8 mouse cellular contexts compared by ENCODE assay signal in genomic region chrX:157490769-157491144, GRCm38 (mm10). TPM values are rescaled to one million over a fixed set of nuclear protein-coding genes. Genes with fewer than 3 reads are reported as not detected.
DNase-seq lines count a peak whose midpoint lies in the region; ATAC-seq and TF ChIP-seq lines count a peak whose summit lies in the region.

No protein-coding gene starts in this region.

- peak overlapping the region; percentile 93 for H3K27ac ChIP-seq in hindbrain, embryonic 15.5 days (replicated peaks)
- no peak overlapping the region for H3K27ac ChIP-seq in liver, postnatal 0 days (ENCODE audit: low read depth)
- no peak overlapping the region for H3K27ac ChIP-seq in stomach, postnatal 0 days (replicated peaks)

- H3K4me3 ChIP-seq in erythroblast, embryonic 14.5 days (replicated peaks): peak overlapping the region; percentile 67
- H3K4me3 ChIP-seq in hindbrain, embryonic 15.5 days: peak overlapping the region; percentile 71
- peak overlapping the region; percentile 61 for H3K4me3 ChIP-seq in liver, postnatal 0 days (ENCODE audit: low read depth, low read length)
- H3K4me3 ChIP-seq in stomach, postnatal 0 days (ENCODE audit: low read depth, low read length): peak overlapping the region; percentile 54

- TF ChIP-seq EP300 in liver, postnatal 0 days (IDR thresholded peaks at IDR 0.05; ENCODE audit: low read depth): no peak
- no peak for TF ChIP-seq EP300 in stomach, postnatal 0 days (optimal IDR thresholded peaks at IDR 0.05)

- DNase-seq in thymus, postnatal 4 days: peak; percentile 22
- DNase-seq in thymus, adult 18-20 months: no peak
- DNase-seq in liver, postnatal 0 days: no peak
- no peak for DNase-seq in stomach, postnatal 0 days (ENCODE audit: low spot score)

- no peaks in the 10 kb centered on the region for H3K36me3 ChIP-seq in erythroblast, embryonic 14.5 days (ENCODE audit: control insufficient read depth)
- no peaks in the 10 kb centered on the region for H3K36me3 ChIP-seq in hindbrain, embryonic 15.5 days
- no peaks in the 10 kb centered on the region for H3K36me3 ChIP-seq in liver, postnatal 0 days (replicated peaks; ENCODE audit: insufficient read depth, low read length)
- no peaks in the 10 kb centered on the region for H3K36me3 ChIP-seq in stomach, postnatal 0 days (ENCODE audit: control insufficient read depth, insufficient read depth, low read length)

- no peak for TF ChIP-seq CTCF in liver, postnatal 0 days (IDR thresholded peaks at IDR 0.05; ENCODE audit: low read depth)
- TF ChIP-seq CTCF in stomach, postnatal 0 days (IDR thresholded peaks at IDR 0.05; ENCODE audit: low read depth): no peak

- peaks cover 18% of the 10 kb centered on the region for H3K4me1 ChIP-seq in erythroblast, embryonic 14.5 days (ENCODE audit: control insufficient read depth)
- 0 out of 2 replicates have a peak, but pooled peaks cover 7% of the 10 kb centered on the region for H3K4me1 ChIP-seq in hindbrain, embryonic 15.5 days (replicated peaks)
- no peaks in the 10 kb centered on the region for H3K4me1 ChIP-seq in liver, postnatal 0 days (ENCODE audit: insufficient read depth)
- no peaks in the 10 kb centered on the region for H3K4me1 ChIP-seq in stomach, postnatal 0 days (replicated peaks; ENCODE audit: control insufficient read depth, insufficient read depth)

- 12% methylated on average over 12 of the region's 12 CpGs for WGBS in hindbrain, embryonic 15.5 days
- 14% methylated on average over 12 of the region's 12 CpGs for WGBS in liver, postnatal 0 days (ENCODE audit: insufficient replicate concordance)
- WGBS in stomach, postnatal 0 days: 11% methylated on average over 12 of the region's 12 CpGs

- H3K4me2 ChIP-seq in hindbrain, embryonic 15.5 days: peak overlapping the region; percentile 51
- H3K4me2 ChIP-seq in liver, postnatal 0 days (ENCODE audit: low read depth, low read length): peak overlapping the region; percentile 81
- H3K4me2 ChIP-seq in stomach, postnatal 0 days (replicated peaks; ENCODE audit: low read depth): peak overlapping the region; percentile 62

- peaks cover 4% of the 10 kb centered on the region for H3K9me3 ChIP-seq in erythroblast, embryonic 14.5 days (ENCODE audit: control insufficient read depth, low read length)
- H3K9me3 ChIP-seq in hindbrain, embryonic 15.5 days: no peaks in the 10 kb centered on the region
- H3K9me3 ChIP-seq in liver, postnatal 0 days (ENCODE audit: low read length): no peaks in the 10 kb centered on the region
- H3K9me3 ChIP-seq in stomach, postnatal 0 days (ENCODE audit: control insufficient read depth, low read length): no peaks in the 10 kb centered on the region

- peaks cover 4% of the 10 kb centered on the region; the same call in 1 of the 2 replicates for H3K27me3 ChIP-seq in erythroblast, embryonic 14.5 days (ENCODE audit: control insufficient read depth)
- no peaks in the 10 kb centered on the region for H3K27me3 ChIP-seq in hindbrain, embryonic 15.5 days
- H3K27me3 ChIP-seq in liver, postnatal 0 days (ENCODE audit: insufficient read depth, low read length): no peaks in the 10 kb centered on the region
- H3K27me3 ChIP-seq in stomach, postnatal 0 days (ENCODE audit: control insufficient read depth, insufficient read depth, low read length): no peaks in the 10 kb centered on the region

- no peak for ATAC-seq in erythroblast, adult 5-6 weeks (replicated peaks; ENCODE audit: low FRiP score, poor library complexity, severe bottlenecking)
- ATAC-seq in hindbrain, embryonic 15.5 days (ENCODE audit: low FRiP score, low read depth): 0 out of 2 replicates have a peak, but pooled peaks have one; percentile 2
- ATAC-seq in liver, postnatal 0 days: no peak
- no peak for ATAC-seq in stomach, postnatal 0 days (ENCODE audit: low FRiP score, low TSS enrichment)
- ATAC-seq in monocyte, adult 5-6 weeks (replicated peaks; ENCODE audit: insufficient number of reproducible peaks, low FRiP score, low TSS enrichment, poor library complexity, severe bottlenecking): no peak

- H3K9ac ChIP-seq in hindbrain, embryonic 15.5 days: peak overlapping the region; percentile 72
- H3K9ac ChIP-seq in liver, postnatal 0 days (replicated peaks): peak overlapping the region; percentile 67; the same call in 1 of the 2 replicates
- H3K9ac ChIP-seq in stomach, postnatal 0 days (ENCODE audit: low read length): peak overlapping the region; percentile 64; the same call in 1 of the 2 replicates

RNA-seq across cellular contexts. Expression of gene Sms, which starts 1.3 kb away (rescaled TPM):
- 0.35 and 0.54 TPM in 2 replicates for polyA plus RNA-seq in erythroblast, embryonic 14.5 days (2012)
- 6.7 and 11.5 TPM in 2 replicates for total RNA-seq in erythroblast, adult 5-6 weeks (2015; ENCODE audit: low replicate concordance)
- total RNA-seq in erythroblast, adult 5-6 weeks (2017; ENCODE audit: low replicate concordance): 9.2 and 10.9 TPM in 2 replicates
- 138 and 142 TPM in 2 replicates for polyA plus RNA-seq in hindbrain, embryonic 15.5 days (2015; fragmentation: Nextera tagmentation; extraction: Ambion mirVana)
- polyA plus RNA-seq in liver, postnatal 0 days (2015; fragmentation: Nextera tagmentation; extraction: Ambion mirVana): 17.9 and 18.3 TPM in 2 replicates
- polyA plus RNA-seq in stomach, postnatal 0 days (2015; fragmentation: Nextera tagmentation; extraction: Ambion mirVana): 28.3 and 30.7 TPM in 2 replicates
- 54.5 to 62.7 TPM (median 58.7 TPM) in 3 replicates for total RNA-seq in monocyte, adult 5-6 weeks (2017)

Comparison
In these comparisons a context has a peak if more than half of its experiments do, and no peak if none do; other contexts are left out.
1. RNA of gene Sms, which starts 1.3 kb away (polyA plus RNA-seq): 138 to 142 TPM in hindbrain, embryonic 15.5 days, 28.3 to 30.7 TPM in stomach, postnatal 0 days and 17.9 to 18.3 TPM in liver, postnatal 0 days; 0.35 to 0.54 TPM in erythroblast, embryonic 14.5 days; every median in the first group is over 10 times any median in the second.
2. Peak in every context shown above with its lines, with median percentiles within 50 percentile points of each other: H3K4me3 ChIP-seq, H3K4me2 ChIP-seq and H3K9ac ChIP-seq.